Mouse (Mus musculus) liver, postnatal 0 days (tissue): ENCODE measurements around the gene Poc1a.

Source experiments
- CTCF ChIP-seq: sonication (generic); IDR thresholded peaks from 2 replicates; pipeline ENCODE4 v1.5.1; 2016; ENCODE audit warnings: antibody characterized with exemption, low read depth
- EP300 ChIP-seq: IDR thresholded peaks from 2 replicates; pipeline ENCODE4 v1.6.1; 2016; ENCODE audit warnings: antibody characterized with exemption, low read depth, mild to moderate bottlenecking

DNA sequence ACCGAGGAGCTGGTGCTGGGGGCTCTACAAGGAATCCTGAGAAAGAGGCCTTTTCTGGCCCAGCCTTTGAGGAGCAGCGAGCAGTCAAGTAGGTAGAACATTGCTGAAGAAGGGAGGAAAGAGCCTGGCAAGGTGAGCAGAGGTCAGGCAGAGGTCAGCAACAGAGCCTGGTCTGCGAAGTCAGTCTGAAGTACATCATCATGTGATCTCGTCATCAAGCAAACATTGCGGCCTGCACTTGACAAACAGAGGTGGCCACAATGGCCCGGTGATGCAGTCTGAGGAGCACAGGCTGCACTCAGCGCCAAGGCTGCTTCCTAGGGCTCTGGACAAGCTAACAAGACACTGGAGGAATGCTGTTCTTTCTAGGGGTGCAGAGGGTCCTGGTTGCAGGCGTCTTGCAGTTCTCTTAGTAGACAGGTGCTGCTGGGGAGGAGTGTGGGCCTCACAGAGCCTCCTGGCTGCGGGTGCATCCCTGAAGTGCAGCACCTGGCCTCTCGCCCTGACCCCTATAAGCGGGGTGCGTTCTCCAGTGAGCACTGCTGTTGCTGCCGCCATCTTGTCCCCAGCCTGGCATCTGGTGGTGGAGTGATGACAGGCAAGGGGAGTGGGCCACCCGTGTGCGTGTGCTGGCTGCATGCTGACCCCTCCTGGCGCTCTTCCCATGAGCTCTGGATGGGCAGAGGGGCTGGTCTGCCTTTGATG lies 21.7 kb downstream of the Poc1a start:
- TF ChIP-seq CTCF, result no peak
- TF ChIP-seq EP300, result no peak
